Mouse (Mus musculus) heart, adult 2 months (tissue): Measurements from ENCODE around the gene Ntsr1. TPM values are rescaled to one million over a fixed set of nuclear protein-coding genes. Genes with fewer than 3 reads are reported as not detected.

Experiments
- DNase-seq, 2 experiments: peaks; one replicate each; pipeline ENCODE4 v3.0.0; 2021
- H3K27ac ChIP-seq: fragments of 200-600 bp; 2 replicates; pipeline ENCODE4 v1.8.1; 2022
- H3K27me3 ChIP-seq: fragments of 200-500 bp; 2 replicates; pipeline ENCODE4 v1.6.1; 2012; ENCODE audit warnings: mild to moderate bottlenecking, low read length, inconsistent platforms, mixed read lengths; ENCODE audit not compliant: control insufficient read depth, insufficient read depth
- H3K36me3 ChIP-seq: fragments of 200-500 bp; 2 replicates; pipeline ENCODE4 v1.6.1; 2012; ENCODE audit warnings: low read length, inconsistent platforms; ENCODE audit not compliant: control insufficient read depth, insufficient read depth
- H3K4me1 ChIP-seq: fragments of 200-500 bp; 2 replicates; pipeline ENCODE4 v1.6.1; 2011; ENCODE audit warnings: low read length; ENCODE audit not compliant: control insufficient read depth, insufficient read depth
- H3K4me3 ChIP-seq: fragments of 200-600 bp; 2 replicates; pipeline ENCODE4 v1.8.1; 2022
- H3K79me2 ChIP-seq: fragments of 200-500 bp; replicated peaks from 2 replicates; pipeline ENCODE4 v1.6.1; 2012; ENCODE audit warnings: mild to moderate bottlenecking, inconsistent platforms, low read length, moderate library complexity, mixed read lengths; ENCODE audit not compliant: control insufficient read depth, insufficient read depth
- H3K9ac ChIP-seq: fragments of 200-500 bp; 2 replicates; pipeline ENCODE4 v1.6.1; 2012; ENCODE audit warnings: low read depth, mild to moderate bottlenecking, control low read depth, inconsistent platforms, low read length, mixed read lengths
- CTCF ChIP-seq: fragments of 200-600 bp; IDR thresholded peaks from 2 replicates; pipeline ENCODE4 v1.8.1; 2022; ENCODE audit warnings: antibody characterized with exemption, mild to moderate bottlenecking, moderate library complexity
- EP300 ChIP-seq: fragments of 200-500 bp; IDR thresholded peaks from 2 replicates; pipeline ENCODE4 v1.6.1; 2011; ENCODE audit warnings: low read depth, low read length, control low read depth; ENCODE audit not compliant: insufficient read depth
- POLR2A ChIP-seq: fragments of 200-500 bp; IDR thresholded peaks from 2 replicates; pipeline ENCODE4 v1.6.1; 2011; ENCODE audit warnings: mild to moderate bottlenecking, low read depth, low read length, control low read depth; ENCODE audit not compliant: insufficient read depth
- WGBS: fragments of 180-500 bp; shearing (Covaris S2); methylation state at CpG from one replicate; pipeline ENCODE4 v1.1.7; 2018; 5-methylcytosine and 5-hydroxymethylcytosine counted together
- intact Hi-C: fragments of 180-260 bp; cut with DNase I; formaldehyde crosslinking; loops from one replicate; pipeline ENCODE4 v1.15.1; 2025
- polyA plus RNA-seq: library from polyadenylated mRNA; depleted of rRNA; stranded (reverse); fragments of >200 nt; gene quantifications from 2 replicates; pipeline ENCODE4 v1.2.3, GENCODE M21; 2012
- total RNA-seq, 2 experiments: library from RNA; stranded (reverse); gene quantifications; 2 replicates each; pipeline ENCODE4 v1.2.3; 2021

Ntsr1 gene
- total and polyA plus RNA-seq, 3 experiments = not detected

DNA sequence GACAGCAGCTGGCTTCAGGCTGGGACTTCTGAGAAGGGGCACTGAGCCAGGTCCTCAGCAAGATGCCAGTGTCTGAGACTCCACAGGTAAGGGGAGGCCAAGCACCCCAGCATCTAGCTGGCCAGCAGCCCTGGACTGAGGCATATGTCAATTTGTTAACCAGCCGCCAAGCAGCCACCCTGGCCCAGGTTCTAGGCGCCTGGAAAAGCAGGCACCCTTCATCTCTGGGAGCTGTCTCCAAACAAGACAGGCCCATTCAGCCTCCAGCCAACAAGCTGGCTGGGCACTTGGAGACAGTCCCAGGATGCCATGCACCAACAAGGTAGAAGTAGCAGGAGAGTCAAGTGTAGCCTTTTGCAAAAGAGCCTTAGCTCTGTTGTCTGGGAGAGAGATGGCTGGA is 43.9 kb downstream of the Ntsr1 start:
- Histone ChIP-seq H3K27me3 (no peaks in the 10 kb centered on the region), H3K9ac (no peak overlapping the region), H3K4me3 (no peak overlapping the region), H3K79me2 (no peaks in the 10 kb centered on the region), H3K4me1 (no peaks in the 10 kb centered on the region), H3K36me3 (no peaks in the 10 kb centered on the region), H3K27ac (no peak overlapping the region)
- no peak for DNase-seq
- TF ChIP-seq POLR2A = no peak
- no peak for TF ChIP-seq EP300
- TF ChIP-seq CTCF = no peak
- 79% methylated on average over 2 of the region's 2 CpGs for WGBS
- intact Hi-C loops = no loop called here

DNA sequence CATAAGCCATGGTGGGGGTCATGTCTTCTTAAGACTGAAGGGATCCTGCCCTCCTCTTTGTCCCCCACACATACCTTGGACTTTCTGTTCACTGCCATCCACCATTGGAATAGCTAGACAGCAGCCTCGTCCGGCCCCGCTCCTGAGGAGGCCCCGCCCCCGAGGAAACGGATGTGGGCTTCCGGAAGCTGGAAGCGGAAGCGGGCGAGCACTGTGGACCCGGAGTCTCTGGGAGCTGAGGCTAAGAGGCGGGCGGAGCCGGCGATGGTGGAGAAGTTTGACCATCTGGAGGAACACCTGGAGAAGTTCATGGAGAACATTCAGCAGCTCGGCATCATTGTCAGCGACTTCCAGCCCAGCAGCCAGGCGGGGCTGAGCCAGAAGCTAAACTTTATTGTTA is 45.3 kb downstream of the Ntsr1 start:
- DNase-seq = no peak

DNA sequence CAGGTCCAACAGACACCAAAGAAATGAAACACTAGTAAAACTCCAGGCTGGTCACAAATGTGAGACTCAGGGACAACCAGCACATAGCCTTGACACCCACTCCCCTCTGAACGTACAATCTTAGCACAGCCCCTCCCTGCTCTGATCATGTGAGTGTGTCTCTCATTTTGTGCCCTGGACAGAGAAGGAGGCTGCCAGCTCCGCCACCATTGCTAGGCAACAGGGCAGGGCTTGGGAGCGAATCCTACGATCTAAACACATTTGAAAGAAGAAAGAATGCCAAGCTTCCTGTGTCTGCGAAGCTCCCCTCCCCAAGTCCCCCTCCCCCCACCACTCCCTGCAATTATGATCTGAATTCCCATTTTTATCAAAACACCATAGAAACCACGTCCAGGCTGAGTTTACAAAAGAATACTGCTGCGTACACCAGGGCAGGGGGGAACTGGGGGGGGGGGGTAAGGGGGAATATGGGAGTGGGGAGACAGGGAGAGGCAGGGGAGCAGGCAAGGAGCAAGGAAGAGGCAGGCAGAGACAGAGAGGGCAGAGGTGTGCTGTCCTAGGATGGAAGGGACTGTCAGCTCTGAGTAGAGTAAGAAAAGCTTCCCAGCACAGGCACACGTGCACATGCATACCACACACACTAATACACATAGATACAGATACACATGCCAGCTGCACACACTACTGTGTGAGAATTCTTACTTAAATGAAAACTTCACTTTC is 47.8 kb downstream of the Ntsr1 start:
- Histone ChIP-seq H3K9ac (no peak overlapping the region), H3K79me2 (no peaks in the 10 kb centered on the region), H3K4me3 (no peak overlapping the region), H3K4me1 (no peaks in the 10 kb centered on the region), H3K27me3 (no peaks in the 10 kb centered on the region), H3K36me3 (no peaks in the 10 kb centered on the region), H3K27ac (no peak overlapping the region)
- DNase-seq = no peak
- intact Hi-C loops = no loop called here
- no peak for TF ChIP-seq CTCF
- no peak for TF ChIP-seq POLR2A
- no peak for TF ChIP-seq EP300
- 21% methylated on average over 8 of the region's 8 CpGs for WGBS

More for the DNA sequence above, 45.3 kb downstream of the Ntsr1 start:
- no peak overlapping the region for H3K4me3 ChIP-seq
- no peak overlapping the region for H3K9ac ChIP-seq
- H3K27ac ChIP-seq = no peak overlapping the region
- TF ChIP-seq POLR2A (no peak), EP300 (no peak), CTCF (no peak)
- intact Hi-C loops = no loop called here
- H3K36me3 ChIP-seq = no peaks in the 10 kb centered on the region
- H3K4me1 ChIP-seq = no peaks in the 10 kb centered on the region
- no peaks in the 10 kb centered on the region for H3K27me3 ChIP-seq
- 55% methylated on average over 18 of the region's 18 CpGs for WGBS
- H3K79me2 ChIP-seq = no peaks in the 10 kb centered on the region

DNA sequence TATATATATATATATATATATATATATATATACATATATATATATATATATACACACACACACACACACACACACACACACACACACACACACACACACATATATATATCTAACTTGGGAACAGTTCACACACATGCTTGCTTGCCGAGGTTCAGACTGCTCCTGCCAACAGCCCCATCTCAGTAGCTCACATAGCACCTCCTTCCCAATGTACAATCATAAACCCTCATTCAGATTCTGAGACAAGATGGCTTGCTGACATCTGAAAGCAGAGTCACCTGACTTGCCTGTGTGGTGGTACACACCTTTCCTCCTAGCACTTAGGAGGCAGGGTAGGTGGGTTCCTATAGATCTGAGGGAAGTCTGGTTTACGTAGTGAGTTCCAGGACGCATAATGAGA is 52.6 kb downstream of the Ntsr1 start:
- H3K4me3 ChIP-seq = no peak overlapping the region
- no peak overlapping the region for H3K9ac ChIP-seq
- H3K27ac ChIP-seq = no peak overlapping the region
- intact Hi-C loops = no loop called here
- WGBS = 74% methylated on average over 3 of the region's 3 CpGs
- H3K27me3 ChIP-seq = no peaks in the 10 kb centered on the region
- DNase-seq = no peak
- H3K79me2 ChIP-seq = no peaks in the 10 kb centered on the region
- H3K4me1 ChIP-seq = no peaks in the 10 kb centered on the region
- TF ChIP-seq CTCF = no peak
- TF ChIP-seq EP300 = no peak
- no peak for TF ChIP-seq POLR2A
- no peaks in the 10 kb centered on the region for H3K36me3 ChIP-seq

DNA sequence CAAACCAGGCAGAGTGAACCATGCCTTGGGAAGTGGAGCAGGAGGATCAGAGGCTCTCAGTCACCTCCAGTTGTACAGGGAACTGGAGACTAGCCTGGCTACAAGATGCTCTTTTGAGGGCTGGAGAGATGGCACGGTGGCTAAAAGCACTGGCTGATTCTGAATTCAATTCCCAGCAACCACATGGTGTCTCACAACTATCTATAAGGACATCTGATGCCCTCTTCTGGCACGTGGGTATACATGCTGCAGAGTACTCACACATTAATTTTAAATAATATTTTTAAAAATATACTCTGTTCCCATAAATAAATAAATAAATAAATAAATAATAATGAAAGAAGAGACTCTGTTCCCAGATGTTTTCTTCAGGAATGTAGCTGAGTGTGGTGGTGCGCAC is 55.4 kb downstream of the Ntsr1 start:
- Histone ChIP-seq H3K4me1 (no peaks in the 10 kb centered on the region), H3K27ac (no peak overlapping the region), H3K36me3 (no peaks in the 10 kb centered on the region), H3K9ac (no peak overlapping the region), H3K4me3 (no peak overlapping the region), H3K79me2 (no peaks in the 10 kb centered on the region), H3K27me3 (no peaks in the 10 kb centered on the region)
- WGBS = 61% methylated on average over 3 of the region's 3 CpGs
- TF ChIP-seq CTCF = peak; percentile 19; the same call in 1 of the 2 replicates
- no peak for TF ChIP-seq EP300
- no peak for DNase-seq
- intact Hi-C loops = no loop called here

DNA sequence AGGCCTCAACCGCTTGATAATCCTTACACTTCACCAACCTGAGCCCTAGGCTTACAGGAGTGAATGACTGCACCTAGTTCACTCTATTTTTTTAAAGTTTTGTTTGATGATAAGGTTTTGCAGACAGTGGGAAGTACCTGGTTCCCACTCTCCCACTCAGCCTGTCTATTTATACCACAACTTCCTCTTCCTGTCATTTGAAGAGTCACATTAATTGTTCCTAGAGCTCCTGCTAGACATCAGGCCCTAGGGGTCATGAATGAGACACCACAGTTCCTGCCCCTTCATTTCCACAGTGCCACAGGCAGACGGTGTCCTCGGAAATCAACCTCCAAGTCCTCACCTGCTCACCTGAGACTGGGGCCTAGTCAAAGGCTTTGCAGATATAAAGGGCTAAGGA is 56.7 kb downstream of the Ntsr1 start:
- Histone ChIP-seq H3K4me3 (no peak overlapping the region), H3K9ac (no peak overlapping the region), H3K4me1 (no peaks in the 10 kb centered on the region), H3K79me2 (no peaks in the 10 kb centered on the region), H3K27me3 (no peaks in the 10 kb centered on the region), H3K27ac (no peak overlapping the region), H3K36me3 (no peaks in the 10 kb centered on the region)
- no peak for TF ChIP-seq EP300
- TF ChIP-seq CTCF = no peak
- TF ChIP-seq POLR2A = no peak
- 54% methylated on average over 3 of the region's 3 CpGs for WGBS
- DNase-seq = no peak
- intact Hi-C loops = no loop called here
